Mouse (Mus musculus) gastrocnemius, postnatal 25 days (tissue): Measurements from ENCODE around the gene P3h2. TPM values are rescaled to one million over a fixed set of nuclear protein-coding genes. Genes with fewer than 3 reads are reported as not detected.

Source experiments
- DNase-seq: peaks from one replicate; pipeline ENCODE4 v3.0.0; 2022
- total RNA-seq, 2 experiments: library from RNA; stranded (reverse); gene quantifications; 1 replicate in 1 of 2; 2 replicates in 1 of 2; pipeline ENCODE4 v1.2.3; 2021

P3h2 gene
- total RNA-seq, 2 experiments from 2014 or later, result 4.2 to 7.2 TPM

GRCm38 (mm10) chr16:25983635-25984034, 121.9 kb downstream of the P3h2 start:
- DNase-seq, result no peak

- no peak for DNase-seq
Observed at GRCm38 (mm10) chr16:25979037-25979436, 126.5 kb downstream of the P3h2 start.

GRCm38 (mm10) chr16:25977210-25977609, 128.4 kb downstream of the P3h2 start:
- no peak for DNase-seq

- DNase-seq, result no peak
Observed at GRCm38 (mm10) chr16:25971285-25971684, 134.3 kb downstream of the P3h2 start.

GRCm38 (mm10) chr16:25970720-25971119, 134.9 kb downstream of the P3h2 start:
- no peak for DNase-seq

GRCm38 (mm10) chr16:25970193-25970592, 135.4 kb downstream of the P3h2 start:
- no peak for DNase-seq

- DNase-seq, result no peak
Observed at GRCm38 (mm10) chr16:25967297-25967696, 138.3 kb downstream of the P3h2 start.

GRCm38 (mm10) chr16:25963856-25964255, 141.7 kb downstream of the P3h2 start:
- no peak for DNase-seq

GRCm38 (mm10) chr16:25960345-25960744, 145.2 kb downstream of the P3h2 start:
- no peak for DNase-seq

GRCm38 (mm10) chr16:25959929-25960328, 145.7 kb downstream of the P3h2 start:
- no peak for DNase-seq

- no peak for DNase-seq
Observed at GRCm38 (mm10) chr16:25958650-25959238, 146.8 kb downstream of the P3h2 start.

- no peak for DNase-seq
Observed at GRCm38 (mm10) chr16:25958213-25958612, 147.4 kb downstream of the P3h2 start.

- no peak for DNase-seq
Observed at GRCm38 (mm10) chr16:25956831-25957230, 148.8 kb downstream of the P3h2 start.

- no peak for DNase-seq
Observed at GRCm38 (mm10) chr16:25954614-25955013, 151.0 kb downstream of the P3h2 start.

- DNase-seq, result no peak
Observed at GRCm38 (mm10) chr16:25953359-25953758, 152.2 kb downstream of the P3h2 start.

- DNase-seq, result no peak
Observed at GRCm38 (mm10) chr16:25952005-25952404, 153.6 kb downstream of the P3h2 start.

- DNase-seq, result no peak
Observed at GRCm38 (mm10) chr16:25948067-25948466, 157.5 kb downstream of the P3h2 start.

- DNase-seq, result no peak
Observed at GRCm38 (mm10) chr16:25945151-25945955, 160.2 kb downstream of the P3h2 start.

GRCm38 (mm10) chr16:25942261-25942660, 163.3 kb downstream of the P3h2 start:
- no peak for DNase-seq

- no peak for DNase-seq
Observed at GRCm38 (mm10) chr16:25934181-25934580, 171.4 kb downstream of the P3h2 start.

GRCm38 (mm10) chr16:25912185-25912584, 193.4 kb downstream of the P3h2 start:
- DNase-seq, result no peak
